ENCODE assay signal across 9 mouse cellular contexts in genomic region chr2:65994886-65995468, GRCm38 (mm10).
A peak's percentile ranks its signal among the peaks of the same experiment; 100 is the strongest.
DNase-seq lines count a peak whose midpoint lies in the region; ATAC-seq and TF ChIP-seq lines count a peak whose summit lies in the region.
"Had no signal": no experiment of that assay in that cellular context is flagged by ENCODE, and none has a peak within 500 bp of the region (broad histone marks: within the 10 kb centered on the region; RNA-seq: fewer than 3 reads in every experiment).

No protein-coding gene starts in this region.

- no peak overlapping the region for H3K27ac ChIP-seq in heart, embryonic 15.5 days
- H3K27ac ChIP-seq in heart, adult 2 months = no peak overlapping the region
- H3K27ac ChIP-seq in hindbrain, embryonic 13.5 days = peak overlapping the region; percentile 88
- peak overlapping the region; percentile 86 for H3K27ac ChIP-seq in midbrain, embryonic 11.5 days (ENCODE audit: low read depth, low read length)

- H3K79me2 ChIP-seq in heart, adult 2 months (replicated peaks; ENCODE audit: control insufficient read depth, insufficient read depth, low read length) = no peaks in the 10 kb centered on the region

- no peak for TF ChIP-seq POLR2A in heart, adult 2 months (IDR thresholded peaks at IDR 0.05; ENCODE audit: insufficient read depth, low read depth, low read length)

- no peak overlapping the region for H3K9ac ChIP-seq in heart, embryonic 15.5 days
- no peak overlapping the region for H3K9ac ChIP-seq in heart, adult 2 months (ENCODE audit: low read depth, low read length)
- H3K9ac ChIP-seq in hindbrain, embryonic 13.5 days = no peak overlapping the region
- no peak overlapping the region for H3K9ac ChIP-seq in midbrain, embryonic 11.5 days (ENCODE audit: low read length)

- WGBS in heart, embryonic 15.5 days = 32% methylated on average over 13 of the region's 13 CpGs
- 45% methylated on average over 13 of the region's 13 CpGs for WGBS in heart, adult 2 months
- WGBS in hindbrain, embryonic 13.5 days = 12% methylated on average over 13 of the region's 13 CpGs
- 30% methylated on average over 13 of the region's 13 CpGs for WGBS in midbrain, embryonic 11.5 days

- H3K9me3 ChIP-seq in heart, embryonic 15.5 days (replicated peaks) = no peaks in the 10 kb centered on the region
- no peaks in the 10 kb centered on the region for H3K9me3 ChIP-seq in hindbrain, embryonic 13.5 days
- H3K9me3 ChIP-seq in midbrain, embryonic 11.5 days (ENCODE audit: control insufficient read depth, low read length) = no peaks in the 10 kb centered on the region

- peak overlapping the region; percentile 14 for H3K4me2 ChIP-seq in heart, embryonic 15.5 days
- H3K4me2 ChIP-seq in hindbrain, embryonic 13.5 days = peak overlapping the region; percentile 20
- H3K4me2 ChIP-seq in midbrain, embryonic 11.5 days = peak overlapping the region; percentile 30; the same call in 1 of the 2 replicates

- peaks cover 27% of the 10 kb centered on the region for H3K27me3 ChIP-seq in heart, embryonic 15.5 days
- H3K27me3 ChIP-seq in heart, adult 2 months (ENCODE audit: control insufficient read depth, insufficient read depth, low read length) = no peaks in the 10 kb centered on the region
- H3K27me3 ChIP-seq in hindbrain, embryonic 13.5 days = no peaks in the 10 kb centered on the region
- no peaks in the 10 kb centered on the region for H3K27me3 ChIP-seq in midbrain, embryonic 11.5 days (ENCODE audit: control insufficient read depth, insufficient read depth, low read length)

- TF ChIP-seq CTCF in heart, adult 2 months (IDR thresholded peaks at IDR 0.05) = no peak

- DNase-seq in heart, adult 2 months = no peak
- DNase-seq in embryo, embryonic 10.5 days (ENCODE audit: low spot score) = peak; percentile 68
- peak; percentile 95 for DNase-seq in midbrain, embryonic 11.5 days (ENCODE audit: low spot score, missing footprints)
- DNase-seq in thymus, postnatal 10 days (ENCODE audit: low spot score in 2 of 2) = no peak
- no peak for DNase-seq in adrenal gland, postnatal 4 days (ENCODE audit: low spot score in 2 of 2)
- no peak for DNase-seq in adrenal gland, postnatal 14 days
- DNase-seq: adrenal gland, postnatal 10 days had no signal

- intact Hi-C loops in heart, adult 2 months (cut with DNase I) = no loop called here

- H3K4me3 ChIP-seq in heart, embryonic 15.5 days = no peak overlapping the region
- H3K4me3 ChIP-seq in heart, adult 2 months = no peak overlapping the region
- H3K4me3 ChIP-seq in hindbrain, embryonic 13.5 days = no peak overlapping the region
- H3K4me3 ChIP-seq in midbrain, embryonic 11.5 days (ENCODE audit: low read depth, low read length) = no peak overlapping the region

- H3K4me1 ChIP-seq in heart, embryonic 15.5 days (replicated peaks) = 0 out of 2 replicates have a peak, but pooled peaks cover 3% of the 10 kb centered on the region
- no peaks in the 10 kb centered on the region for H3K4me1 ChIP-seq in heart, adult 2 months (ENCODE audit: control insufficient read depth, insufficient read depth, low read length)
- peaks cover 57% of the 10 kb centered on the region for H3K4me1 ChIP-seq in hindbrain, embryonic 13.5 days (replicated peaks)
- H3K4me1 ChIP-seq in midbrain, embryonic 11.5 days (ENCODE audit: control insufficient read depth, insufficient read depth, low read length) = peaks cover 24% of the 10 kb centered on the region

- no peak for TF ChIP-seq EP300 in heart, adult 2 months (IDR thresholded peaks at IDR 0.05; ENCODE audit: insufficient read depth, low read depth, low read length)

- H3K36me3 ChIP-seq in heart, embryonic 15.5 days = no peaks in the 10 kb centered on the region
- H3K36me3 ChIP-seq in heart, adult 2 months (ENCODE audit: control insufficient read depth, insufficient read depth, low read length) = no peaks in the 10 kb centered on the region
- H3K36me3 ChIP-seq in hindbrain, embryonic 13.5 days = no peaks in the 10 kb centered on the region
- H3K36me3 ChIP-seq in midbrain, embryonic 11.5 days (ENCODE audit: control insufficient read depth, insufficient read depth, low read length) = no peaks in the 10 kb centered on the region

- peak; percentile 85 for ATAC-seq in heart, embryonic 15.5 days (replicated peaks; ENCODE audit: insufficient number of reproducible peaks, insufficient read depth, low FRiP score, low read depth)
- peak; percentile 89 for ATAC-seq in hindbrain, embryonic 13.5 days (ENCODE audit: low FRiP score)
- ATAC-seq in midbrain, embryonic 11.5 days (ENCODE audit: low FRiP score) = peak; percentile 96

Comparison
In these comparisons a context has a peak if more than half of its experiments do, and no peak if none do; other contexts are left out.
1. H3K27ac ChIP-seq: peak in hindbrain, embryonic 13.5 days (single experiment) and midbrain, embryonic 11.5 days (single experiment); none in heart, embryonic 15.5 days (single experiment) and heart, adult 2 months (single experiment).
2. DNase-seq: peak in embryo, embryonic 10.5 days (single experiment) and midbrain, embryonic 11.5 days (single experiment); none in heart, adult 2 months (0 of 2), thymus, postnatal 10 days (0 of 2), adrenal gland, postnatal 4 days (0 of 2) and adrenal gland, postnatal 14 days (single experiment).
3. Peak in every context shown above with its lines, with median percentiles within 50 percentile points of each other: ATAC-seq and H3K4me2 ChIP-seq.